Mouse (Mus musculus) cerebellum, adult 2 months (tissue): ENCODE measurements at regions not wholly inside any gene's neighbourhood (a gene's known extent, or its start where the extent isn't known, plus 50 kb on each side); places are given as distances from the start of the nearest gene placed in this dataset.

ENCODE experiments used
- CTCF ChIP-seq: fragments of 200-500 bp; IDR thresholded peaks from 2 replicates; pipeline ENCODE4 v1.5.1; 2011; ENCODE audit warnings: low read depth, mild to moderate bottlenecking, control low read depth, low read length, moderate library complexity, borderline replicate concordance; ENCODE audit not compliant: insufficient read depth
- POLR2A ChIP-seq: fragments of 200-500 bp; IDR thresholded peaks from 2 replicates; pipeline ENCODE4 v1.6.1; 2011; ENCODE audit warnings: low read length, control low read depth, borderline replicate concordance; ENCODE audit not compliant: insufficient read depth

GRCm38 (mm10) chr9:52965631-52966030 is 282.2 kb downstream of the Ddx10 start:
- TF ChIP-seq POLR2A (no peak), CTCF (no peak)
